Mouse (Mus musculus): ENCODE data around the gene Entpd5. TPM values are rescaled to one million over a fixed set of nuclear protein-coding genes. Genes with fewer than 3 reads are reported as not detected.

The Entpd5 gene
- 10 to 100 TPM; 18.4 to 20.1 TPM for total RNA-seq (2023)

DNA sequence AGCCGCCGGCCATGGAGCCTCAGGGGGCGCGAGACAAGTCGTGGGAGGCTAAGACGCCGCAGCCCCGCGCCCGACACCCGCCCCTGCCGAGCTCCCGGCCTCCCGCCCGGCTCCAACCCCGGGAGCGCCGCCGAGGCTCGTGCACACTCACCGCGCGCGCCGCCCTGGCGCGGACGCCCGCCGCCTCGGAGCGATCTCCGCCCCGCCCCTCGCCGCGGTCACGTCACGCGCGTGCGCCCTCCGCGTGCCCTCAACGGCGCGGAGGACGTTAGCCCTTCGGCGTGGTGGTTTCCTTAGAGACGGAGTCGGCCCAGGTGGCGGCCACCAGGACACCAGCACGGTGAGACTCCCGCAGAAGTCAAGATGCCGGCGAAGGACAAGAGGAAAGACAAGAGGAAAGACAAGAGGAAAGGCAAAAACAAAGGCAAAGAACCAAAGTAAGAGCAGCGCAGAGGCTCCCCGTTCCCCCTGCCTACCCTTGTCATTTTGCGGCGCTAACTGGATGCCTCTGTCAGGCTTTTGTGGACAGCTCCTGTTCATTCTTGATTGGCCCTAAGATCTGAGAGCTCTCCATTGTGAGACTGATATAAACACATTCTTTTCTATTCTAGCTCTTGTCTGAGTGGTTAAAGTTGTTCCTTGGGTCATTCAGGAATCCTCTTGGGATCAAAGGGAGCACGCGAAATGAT, at the start of gene Entpd5, which contains the start of gene Bbof1:
Gene Entpd5 (minus strand): TSS at position 211 of the 689 bp plus-strand sequence.
Gene Bbof1 (plus strand): TSS at position 253 of the 689 bp plus-strand sequence.

GRCm38 (mm10) chr12:84450718-84451646, 42.2 kb upstream of the Entpd5 start, which contains the start of the genes Aldh6a1 and Lin52:
Aldh6a1 (minus strand) TSS chr12:84451004.
Lin52 (plus strand) TSS chr12:84451422.

GRCm38 (mm10) chr12:84416834-84417604, 8.2 kb upstream of the Entpd5 start, which contains the start of gene Rnf113a2:
Rnf113a2 (plus strand) TSS chr12:84417196.

DNA sequence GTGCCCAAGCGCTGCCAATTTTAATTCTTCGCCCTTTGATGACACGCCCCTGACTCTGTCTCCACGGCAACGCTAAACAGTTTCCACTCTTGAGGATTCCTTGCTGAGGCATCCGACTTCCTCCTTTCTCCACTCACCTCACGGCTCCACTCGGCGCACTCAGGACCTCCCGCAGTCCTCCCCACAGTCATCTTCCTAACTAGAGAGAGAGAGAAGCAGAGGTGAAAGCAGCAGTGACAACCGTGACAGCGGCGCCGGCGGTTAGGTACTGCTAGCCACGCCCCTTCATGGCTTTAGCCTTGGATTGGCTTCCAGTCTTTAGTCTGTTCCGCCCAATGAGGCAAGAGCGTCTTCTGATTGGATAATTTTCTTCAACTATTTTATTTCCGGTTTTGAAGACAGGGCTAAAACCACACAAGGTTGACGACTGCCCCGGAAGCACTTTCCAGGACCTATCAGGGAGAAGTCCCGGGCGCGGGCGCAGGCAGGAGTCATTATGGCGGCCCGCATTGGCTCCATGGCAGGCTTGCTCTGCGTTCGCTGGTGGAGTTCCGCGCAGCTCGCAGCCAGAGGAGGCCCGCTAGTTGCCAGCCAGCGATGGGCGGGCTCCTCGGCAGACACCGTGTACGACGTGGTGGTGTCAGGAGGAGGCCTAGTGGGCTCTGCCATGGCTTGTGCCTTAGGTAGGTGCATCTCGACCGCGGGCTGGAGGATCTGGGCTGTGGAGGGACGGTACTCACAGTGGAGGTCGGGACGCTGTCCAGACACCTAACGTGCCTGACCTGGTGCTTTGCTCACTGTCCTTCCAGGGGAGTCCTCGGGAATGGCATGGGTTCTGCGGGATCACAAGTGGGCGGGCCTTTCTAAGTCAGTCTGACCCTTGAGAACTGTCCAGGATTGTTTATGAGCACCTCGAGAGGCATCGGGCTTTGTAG, 47.0 kb downstream of the Entpd5 start, which contains the start of the genes Coq6 and Fam161b:
Gene Coq6 (plus strand): TSS at position 103 of the 935 bp plus-strand sequence.
Gene Fam161b (minus strand): TSS at position 279 of the 935 bp plus-strand sequence.

Other genes starting within 250 kb of the Entpd5 start
- 10 to 100 TPM; 66.3 to 71.8 TPM for gene Elmsan1, start 190.1 kb downstream of the Entpd5 start, total RNA-seq (2023)
- 10 to 100 TPM; 15.0 to 16.0 TPM for gene Ptgr2, start 123.8 kb downstream of the Entpd5 start, total RNA-seq (2023)
- gene Zfp410, start 92.2 kb downstream of the Entpd5 start, total RNA-seq (2023), result 10 to 100 TPM; 32.5 to 32.6 TPM
- gene Coq6, start 47.4 kb downstream of the Entpd5 start, total RNA-seq (2023), result 10 to 100 TPM; 13.4 to 13.5 TPM
- under 1 TPM; 0.48 to 0.93 TPM for gene Fam161b, start 47.2 kb downstream of the Entpd5 start, total RNA-seq (2023)
- under 1 TPM; 0.31 to 0.46 TPM for gene Bbof1, start within 50 bp of the Entpd5 start, total RNA-seq (2023)
- gene Rnf113a2, start 8.2 kb upstream of the Entpd5 start, total RNA-seq (2023), result 10 to 100 TPM; 17.4 to 20.0 TPM
- 1 to 10 TPM; 2.6 to 4.3 TPM for gene Aldh6a1, start 42.0 kb upstream of the Entpd5 start, total RNA-seq (2023)
- 1 to 10 TPM; 7.9 to 8.2 TPM for gene Lin52, start 42.4 kb upstream of the Entpd5 start, total RNA-seq (2023)
- gene Vsx2, start 160.7 kb upstream of the Entpd5 start, total RNA-seq (2023), result not detected
- 1 to 10 TPM; 8.2 to 8.9 TPM for gene Abcd4, start 208.4 kb upstream of the Entpd5 start, total RNA-seq (2023)
- gene Vrtn, start 232.0 kb upstream of the Entpd5 start, total RNA-seq (2023), result not detected

All from neutrophil, adult 83 days (primary cell).